Mouse (Mus musculus) hindbrain, postnatal 0 days (tissue): ENCODE results near the gene Flvcr1. TPM values are rescaled to one million over a fixed set of nuclear protein-coding genes. Genes with fewer than 3 reads are reported as not detected.
"Not testable (repeated sequence)": the region's sequence is repeated elsewhere in the genome, so short reads cannot be mapped to it uniquely, and the experiment has no call there.

Experiments
- ATAC-seq: fragments of 200-750 bp; cut with Nextera tagmentation; 2 replicates; pipeline ENCODE4 v1.8.0; 2017; ENCODE audit warnings: mild to moderate bottlenecking, moderate TSS enrichment, moderate library complexity
- DNase-seq: peaks from one replicate; pipeline ENCODE4 v3.0.0-alpha.2; 2015; ENCODE audit warnings: low spot score
- H3K27ac ChIP-seq: fragments of 300-500 bp; sonication (generic); 2 replicates; pipeline ENCODE4 v1.5.1; 2014; ENCODE audit warnings: mild to moderate bottlenecking
- H3K27me3 ChIP-seq: fragments of 300-500 bp; sonication (generic); 2 replicates; pipeline ENCODE4 v1.6.1; 2014; ENCODE audit warnings: low read length, mixed read lengths; ENCODE audit not compliant: insufficient read depth
- H3K36me3 ChIP-seq: fragments of 300-500 bp; sonication (generic); 2 replicates; pipeline ENCODE4 v1.6.1; 2014; ENCODE audit warnings: low read length, mixed read lengths; ENCODE audit not compliant: insufficient read depth
- H3K4me1 ChIP-seq: fragments of 300-500 bp; sonication (generic); 2 replicates; pipeline ENCODE4 v1.6.1; 2014; ENCODE audit warnings: antibody characterized with exemption, low read length, mixed read lengths; ENCODE audit not compliant: insufficient read depth
- H3K4me2 ChIP-seq: fragments of 300-500 bp; sonication (generic); 2 replicates; pipeline ENCODE4 v1.6.1; 2014; ENCODE audit warnings: low read depth, mild to moderate bottlenecking, low read length, moderate library complexity, mixed read lengths
- H3K4me3 ChIP-seq: fragments of 300-500 bp; sonication (generic); 2 replicates; pipeline ENCODE4 v1.5.1; 2014; ENCODE audit warnings: low read length
- H3K9ac ChIP-seq: fragments of 300-500 bp; sonication (generic); replicated peaks from 2 replicates; pipeline ENCODE4 v1.6.1; 2014; ENCODE audit warnings: mild to moderate bottlenecking, low read length, moderate library complexity, mixed read lengths
- H3K9me3 ChIP-seq: fragments of 300-500 bp; sonication (generic); 2 replicates; pipeline ENCODE4 v1.6.1; 2016; ENCODE audit warnings: low read length, mixed read lengths
- CTCF ChIP-seq: IDR thresholded peaks from 2 replicates; pipeline ENCODE4 v1.5.1; 2016; ENCODE audit warnings: antibody characterized with exemption, control low read depth, low read depth
- WGBS: fragments of 180-500 bp; shearing (Covaris S2); extraction: QIAGEN DNeasy Blood & Tissue Kit; methylation state at CpG from one replicate; pipeline ENCODE4 v1.1.7; 2014; 5-methylcytosine and 5-hydroxymethylcytosine counted together
- polyA plus RNA-seq: library from polyadenylated mRNA; unstranded; fragments of >200 nt; fragmentation: Nextera tagmentation; extraction: Ambion mirVana; gene quantifications from 2 replicates; pipeline ENCODE4 v1.2.1, GENCODE M21; 2015
- total RNA-seq: library from RNA; depleted of rRNA; stranded (reverse); fragments of >200 nt; gene quantifications from 2 replicates; pipeline ENCODE4 v1.2.3, GENCODE M21; 2014

Gene Flvcr1
- total and polyA plus RNA-seq, 2 experiments from 2014 or later, result 7.3 to 44.9 TPM

- H3K4me2 ChIP-seq, result no peak overlapping the region
- H3K27ac ChIP-seq, result no peak overlapping the region
- TF ChIP-seq CTCF, result no peak
- no peak for DNase-seq
- H3K36me3 ChIP-seq, result no peaks in the 10 kb centered on the region
- H3K27me3 ChIP-seq, result no peaks in the 10 kb centered on the region
- WGBS, result 89% methylated on average over 3 of the region's 3 CpGs
- H3K9ac ChIP-seq, result no peak overlapping the region
- H3K4me3 ChIP-seq, result no peak overlapping the region
- ATAC-seq, result no peak
- H3K4me1 ChIP-seq, result no peaks in the 10 kb centered on the region
- no peaks in the 10 kb centered on the region for H3K9me3 ChIP-seq
These were observed 16.7 kb upstream of the Flvcr1 start for GRCm38 (mm10) chr1:191042688-191043087.

GRCm38 (mm10) chr1:191042106-191042505 lies 16.1 kb upstream of the Flvcr1 start:
- ATAC-seq, result no peak
- Histone ChIP-seq H3K9ac (no peak overlapping the region), H3K4me1 (no peaks in the 10 kb centered on the region), H3K4me3 (no peak overlapping the region), H3K36me3 (no peaks in the 10 kb centered on the region), H3K4me2 (no peak overlapping the region), H3K27ac (no peak overlapping the region), H3K9me3 (no peaks in the 10 kb centered on the region), H3K27me3 (no peaks in the 10 kb centered on the region)
- WGBS, result 88% methylated on average over 5 of the region's 5 CpGs
- no peak for DNase-seq
- no peak for TF ChIP-seq CTCF

- Histone ChIP-seq H3K4me2 (no peak overlapping the region), H3K9ac (no peak overlapping the region), H3K36me3 (no peaks in the 10 kb centered on the region), H3K9me3 (no peaks in the 10 kb centered on the region), H3K27me3 (no peaks in the 10 kb centered on the region), H3K4me3 (no peak overlapping the region), H3K4me1 (no peaks in the 10 kb centered on the region), H3K27ac (no peak overlapping the region)
- DNase-seq (no peak), ATAC-seq (no peak)
- TF ChIP-seq CTCF, result no peak
These were observed 15.4 kb upstream of the Flvcr1 start for GRCm38 (mm10) chr1:191041352-191041751.

GRCm38 (mm10) chr1:191037999-191038398 lies 12.0 kb upstream of the Flvcr1 start:
- Histone ChIP-seq H3K4me3 (no peak overlapping the region), H3K4me1 (no peaks in the 10 kb centered on the region), H3K27ac (no peak overlapping the region), H3K4me2 (no peak overlapping the region), H3K27me3 (no peaks in the 10 kb centered on the region), H3K9me3 (no peaks in the 10 kb centered on the region), H3K9ac (no peak overlapping the region), H3K36me3 (no peaks in the 10 kb centered on the region)
- TF ChIP-seq CTCF, result no peak
- ATAC-seq (no peak), DNase-seq (no peak)
- 90% methylated on average over 4 of the region's 4 CpGs for WGBS

GRCm38 (mm10) chr1:191036554-191037334 lies 10.8 kb upstream of the Flvcr1 start, which contains the start of gene Spata45:
Gene Spata45 (plus strand): TSS chr1:191036639.
- no peaks in the 10 kb centered on the region for H3K9me3 ChIP-seq
- no peak within 1 kb of the TSS for H3K4me3 ChIP-seq
- no peak for TF ChIP-seq CTCF
- no peaks in the 10 kb centered on the region for H3K27me3 ChIP-seq
- H3K4me2 ChIP-seq, result no peak within 1 kb of the TSS
- no peaks in the 10 kb centered on the region for H3K4me1 ChIP-seq
- WGBS, result 81% methylated on average over 6 of the region's 6 CpGs
- H3K27ac ChIP-seq, result no peak within 1 kb of the TSS
- DNase-seq (no peak), ATAC-seq (no peak)
- H3K36me3 ChIP-seq, result no peaks in the 10 kb centered on the region
- H3K9ac ChIP-seq, result no peak within 1 kb of the TSS

- Histone ChIP-seq H3K4me1 (no peaks in the 10 kb centered on the region), H3K4me3 (no peak overlapping the region), H3K4me2 (no peak overlapping the region), H3K9ac (no peak overlapping the region), H3K27me3 (no peaks in the 10 kb centered on the region), H3K9me3 (no peaks in the 10 kb centered on the region), H3K36me3 (no peaks in the 10 kb centered on the region), H3K27ac (no peak overlapping the region)
- ATAC-seq (no peak), DNase-seq (peak; percentile 53)
- WGBS, result 25% methylated on average over 4 of the region's 4 CpGs
- TF ChIP-seq CTCF, result no peak
These were observed 9.7 kb upstream of the Flvcr1 start for GRCm38 (mm10) chr1:191035649-191036048.

- not testable (repeated sequence) for H3K27ac ChIP-seq, H3K9ac ChIP-seq, H3K4me1 ChIP-seq, H3K4me3 ChIP-seq, ATAC-seq, H3K27me3 ChIP-seq, DNase-seq, H3K4me2 ChIP-seq, H3K36me3 ChIP-seq, H3K9me3 ChIP-seq
- 75% methylated on average over 6 of the region's 6 CpGs for WGBS
These were observed 5.0 kb upstream of the Flvcr1 start for GRCm38 (mm10) chr1:191030922-191031425.
